Mouse (Mus musculus): Measurements from ENCODE around the gene Tpgs1. TPM values are rescaled to one million over a fixed set of nuclear protein-coding genes. Genes with fewer than 3 reads are reported as not detected.

Gene Tpgs1
- polyA plus RNA-seq, 1 experiment from 2014 or later, result 124 TPM

- Histone ChIP-seq H3K9ac (ENCODE audit: low read depth, low read length) (no peak overlapping the region), H3K4me1 (ENCODE audit: control insufficient read depth, insufficient read depth, low read depth, low read length) (peaks cover 13% of the 10 kb centered on the region), H3K4me3 (ENCODE audit: low read length) (no peak overlapping the region), H3K27me3 (replicated peaks; ENCODE audit: control insufficient read depth, insufficient read depth, low read length) (peaks cover 3% of the 10 kb centered on the region; the same call in 1 of the 2 replicates), H3K36me3 (ENCODE audit: control insufficient read depth, insufficient read depth, low read length) (peaks cover 26% of the 10 kb centered on the region), H3K9me3 (ENCODE audit: control insufficient read depth, low read length) (no peaks in the 10 kb centered on the region), H3K27ac (ENCODE audit: low read depth, low read length) (no peak overlapping the region), H3K4me2 (ENCODE audit: low read length) (no peak overlapping the region)
- 18% methylated on average over 4 of the region's 6 CpGs for WGBS
- no peak for ATAC-seq
These were observed 43.4 kb downstream of the Tpgs1 start for GRCm38 (mm10) chr10:79712499-79713126.

- no peaks in the 10 kb centered on the region for H3K9me3 ChIP-seq (ENCODE audit: control insufficient read depth, low read length)
- H3K36me3 ChIP-seq (ENCODE audit: control insufficient read depth, insufficient read depth, low read length), result peaks cover 26% of the 10 kb centered on the region
- WGBS, result 44% methylated on average over 1 of the region's 1 CpGs
- H3K27me3 ChIP-seq (replicated peaks; ENCODE audit: control insufficient read depth, insufficient read depth, low read length), result peaks cover 3% of the 10 kb centered on the region
- H3K9ac ChIP-seq (ENCODE audit: low read depth, low read length), result no peak overlapping the region
- H3K4me2 ChIP-seq (ENCODE audit: low read length), result no peak overlapping the region
- no peak overlapping the region for H3K27ac ChIP-seq (ENCODE audit: low read depth, low read length)
- peaks cover 16% of the 10 kb centered on the region for H3K4me1 ChIP-seq (ENCODE audit: control insufficient read depth, insufficient read depth, low read depth, low read length)
- no peak overlapping the region for H3K4me3 ChIP-seq (ENCODE audit: low read length)
- ATAC-seq, result no peak
These were observed 44.0 kb downstream of the Tpgs1 start for GRCm38 (mm10) chr10:79713163-79713562.

- no peak for ATAC-seq
- no peak overlapping the region for H3K4me2 ChIP-seq (ENCODE audit: low read length)
- peaks cover 7% of the 10 kb centered on the region for H3K27me3 ChIP-seq (replicated peaks; ENCODE audit: control insufficient read depth, insufficient read depth, low read length)
- no peaks in the 10 kb centered on the region for H3K9me3 ChIP-seq (ENCODE audit: control insufficient read depth, low read length)
- peaks cover 18% of the 10 kb centered on the region for H3K4me1 ChIP-seq (ENCODE audit: control insufficient read depth, insufficient read depth, low read depth, low read length)
- H3K36me3 ChIP-seq (ENCODE audit: control insufficient read depth, insufficient read depth, low read length), result peaks cover 14% of the 10 kb centered on the region
- no peak overlapping the region for H3K9ac ChIP-seq (ENCODE audit: low read depth, low read length)
- WGBS, result 51% methylated on average over 4 of the region's 4 CpGs
- no peak overlapping the region for H3K4me3 ChIP-seq (ENCODE audit: low read length)
- H3K27ac ChIP-seq (ENCODE audit: low read depth, low read length), result no peak overlapping the region
These were observed 45.8 kb downstream of the Tpgs1 start for GRCm38 (mm10) chr10:79714996-79715395.

- Histone ChIP-seq H3K4me2 (ENCODE audit: low read length) (peak within 1 kb of the TSS; percentile 71), H3K36me3 (ENCODE audit: control insufficient read depth, insufficient read depth, low read length) (0 out of 2 replicates have a peak, but pooled peaks cover 2% of the 10 kb centered on the region), H3K9ac (ENCODE audit: low read depth, low read length) (peak within 1 kb of the TSS; percentile 88), H3K27ac (ENCODE audit: low read depth, low read length) (peak within 1 kb of the TSS; percentile 72), H3K4me3 (ENCODE audit: low read length) (peak within 1 kb of the TSS; percentile 78), H3K27me3 (replicated peaks; ENCODE audit: control insufficient read depth, insufficient read depth, low read length) (peaks cover 7% of the 10 kb centered on the region), H3K4me1 (ENCODE audit: control insufficient read depth, insufficient read depth, low read depth, low read length) (peaks cover 18% of the 10 kb centered on the region), H3K9me3 (ENCODE audit: control insufficient read depth, low read length) (no peaks in the 10 kb centered on the region)
- WGBS, result 1% methylated on average over 61 of the region's 91 CpGs
- ATAC-seq, result peak; percentile 66
These were observed 47.3 kb downstream of the Tpgs1 start, which contains the start of gene Hcn2 for GRCm38 (mm10) chr10:79716254-79716987. Hcn2 (plus strand) TSS chr10:79716634.

- Histone ChIP-seq H3K4me1 (ENCODE audit: control insufficient read depth, insufficient read depth, low read depth, low read length) (peaks cover 18% of the 10 kb centered on the region), H3K9ac (ENCODE audit: low read depth, low read length) (peak overlapping the region; percentile 88), H3K4me3 (ENCODE audit: low read length) (peak overlapping the region; percentile 78), H3K4me2 (ENCODE audit: low read length) (peak overlapping the region; percentile 71), H3K27ac (ENCODE audit: low read depth, low read length) (peak overlapping the region; percentile 72), H3K9me3 (ENCODE audit: control insufficient read depth, low read length) (no peaks in the 10 kb centered on the region), H3K36me3 (ENCODE audit: control insufficient read depth, insufficient read depth, low read length) (0 out of 2 replicates have a peak, but pooled peaks cover 2% of the 10 kb centered on the region), H3K27me3 (replicated peaks; ENCODE audit: control insufficient read depth, insufficient read depth, low read length) (peaks cover 7% of the 10 kb centered on the region)
- peak; percentile 21; the same call in 1 of the 2 replicates for ATAC-seq
- 0% methylated on average over 33 of the region's 44 CpGs for WGBS
These were observed 47.8 kb downstream of the Tpgs1 start for GRCm38 (mm10) chr10:79716988-79717355.

- Histone ChIP-seq H3K4me3 (ENCODE audit: low read length) (peak overlapping the region; percentile 78), H3K27ac (ENCODE audit: low read depth, low read length) (no peak overlapping the region), H3K9ac (ENCODE audit: low read depth, low read length) (peak overlapping the region; percentile 88), H3K36me3 (ENCODE audit: control insufficient read depth, insufficient read depth, low read length) (no peaks in the 10 kb centered on the region), H3K4me1 (ENCODE audit: control insufficient read depth, insufficient read depth, low read depth, low read length) (peaks cover 18% of the 10 kb centered on the region), H3K4me2 (ENCODE audit: low read length) (peak overlapping the region; percentile 71), H3K9me3 (ENCODE audit: control insufficient read depth, low read length) (no peaks in the 10 kb centered on the region), H3K27me3 (replicated peaks; ENCODE audit: control insufficient read depth, insufficient read depth, low read length) (peaks cover 7% of the 10 kb centered on the region)
- no peak for ATAC-seq
- WGBS, result 3% methylated on average over 43 of the region's 43 CpGs
These were observed 48.6 kb downstream of the Tpgs1 start for GRCm38 (mm10) chr10:79717640-79718357.

- H3K27me3 ChIP-seq (replicated peaks; ENCODE audit: control insufficient read depth, insufficient read depth, low read length), result peaks cover 5% of the 10 kb centered on the region; the same call in 1 of the 2 replicates
- H3K4me1 ChIP-seq (ENCODE audit: control insufficient read depth, insufficient read depth, low read depth, low read length), result peaks cover 16% of the 10 kb centered on the region
- no peaks in the 10 kb centered on the region for H3K9me3 ChIP-seq (ENCODE audit: control insufficient read depth, low read length)
- no peak overlapping the region for H3K9ac ChIP-seq (ENCODE audit: low read depth, low read length)
- H3K36me3 ChIP-seq (ENCODE audit: control insufficient read depth, insufficient read depth, low read length), result peaks cover 2% of the 10 kb centered on the region; the same call in 1 of the 2 replicates
- H3K4me3 ChIP-seq (ENCODE audit: low read length), result no peak overlapping the region
- no peak overlapping the region for H3K4me2 ChIP-seq (ENCODE audit: low read length)
- ATAC-seq, result no peak
- H3K27ac ChIP-seq (ENCODE audit: low read depth, low read length), result no peak overlapping the region
- 62% methylated on average over 5 of the region's 5 CpGs for WGBS
These were observed 51.9 kb downstream of the Tpgs1 start for GRCm38 (mm10) chr10:79721089-79721488.

- Histone ChIP-seq H3K27me3 (replicated peaks; ENCODE audit: control insufficient read depth, insufficient read depth, low read length) (peaks cover 4% of the 10 kb centered on the region; the same call in 1 of the 2 replicates), H3K36me3 (ENCODE audit: control insufficient read depth, insufficient read depth, low read length) (peaks cover 2% of the 10 kb centered on the region; the same call in 1 of the 2 replicates), H3K9me3 (ENCODE audit: control insufficient read depth, low read length) (no peaks in the 10 kb centered on the region), H3K27ac (ENCODE audit: low read depth, low read length) (no peak overlapping the region), H3K4me1 (ENCODE audit: control insufficient read depth, insufficient read depth, low read depth, low read length) (peaks cover 3% of the 10 kb centered on the region), H3K4me3 (ENCODE audit: low read length) (no peak overlapping the region), H3K9ac (ENCODE audit: low read depth, low read length) (no peak overlapping the region), H3K4me2 (ENCODE audit: low read length) (no peak overlapping the region)
- ATAC-seq, result peak; percentile 26; the same call in 1 of the 2 replicates
- WGBS, result 57% methylated on average over 6 of the region's 6 CpGs
These were observed 53.9 kb downstream of the Tpgs1 start for GRCm38 (mm10) chr10:79723047-79723446.
